Mouse (Mus musculus) natural killer cell, adult 2 months (primary cell): ENCODE measurements around the gene Gadd45g.

ENCODE experiments used
- DNase-seq, 2 experiments: peaks; one replicate each; pipeline ENCODE4 v3.0.0; 2022; ENCODE audit warnings: low spot score in 2 of 2

The Gadd45g gene

DNA sequence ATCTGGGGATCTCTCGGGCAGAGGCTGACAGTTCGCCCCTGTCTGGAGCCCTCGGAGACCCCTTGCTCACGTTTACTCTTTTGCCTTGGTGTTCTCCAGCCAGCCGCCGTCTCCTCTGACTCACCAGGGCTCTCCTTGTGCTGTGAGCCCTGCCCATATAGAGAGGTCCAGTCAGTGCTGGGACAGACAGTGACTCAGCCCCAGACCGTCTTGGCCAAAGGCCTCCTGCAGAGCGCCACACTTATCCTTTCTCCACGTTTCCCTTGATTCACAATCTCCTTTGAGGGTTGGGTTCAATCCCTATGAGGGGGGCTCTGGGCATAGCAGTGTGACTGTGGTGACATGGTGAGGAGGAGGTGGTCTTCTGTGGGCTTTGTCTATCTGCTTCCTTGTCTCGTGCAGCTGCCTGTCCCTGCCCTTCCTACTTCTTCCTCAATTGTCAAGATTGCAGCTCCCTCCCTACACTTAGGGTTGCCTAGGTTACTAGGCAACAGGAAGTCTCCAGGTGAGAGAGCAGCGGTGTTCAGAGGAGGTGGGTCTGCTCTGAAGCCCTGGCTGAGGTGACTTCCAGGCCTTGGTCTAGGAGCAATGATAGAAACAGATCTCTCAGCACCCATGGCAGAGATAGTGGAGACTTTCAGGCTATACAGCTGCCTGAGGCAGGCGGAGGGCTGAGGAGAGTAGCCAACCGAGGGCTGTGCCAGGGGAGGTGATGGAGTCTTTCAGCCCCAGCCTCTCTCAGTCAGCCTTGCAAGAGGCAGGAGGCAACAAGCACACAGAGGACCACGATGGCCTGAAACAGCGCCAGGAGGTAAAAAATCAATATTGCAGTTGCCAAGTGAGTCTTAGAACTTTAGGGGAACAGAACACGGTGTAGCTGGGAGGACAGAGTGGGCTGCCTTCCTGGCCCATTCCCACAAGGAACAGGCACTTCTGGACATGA, 7.1 kb downstream of the Gadd45g start:
- no peak for DNase-seq

- DNase-seq = no peak
Observed at GRCm38 (mm10) chr13:51855584-51855983, 9.1 kb downstream of the Gadd45g start.

GRCm38 (mm10) chr13:51857156-51857555, 10.7 kb downstream of the Gadd45g start:
- no peak for DNase-seq

DNA sequence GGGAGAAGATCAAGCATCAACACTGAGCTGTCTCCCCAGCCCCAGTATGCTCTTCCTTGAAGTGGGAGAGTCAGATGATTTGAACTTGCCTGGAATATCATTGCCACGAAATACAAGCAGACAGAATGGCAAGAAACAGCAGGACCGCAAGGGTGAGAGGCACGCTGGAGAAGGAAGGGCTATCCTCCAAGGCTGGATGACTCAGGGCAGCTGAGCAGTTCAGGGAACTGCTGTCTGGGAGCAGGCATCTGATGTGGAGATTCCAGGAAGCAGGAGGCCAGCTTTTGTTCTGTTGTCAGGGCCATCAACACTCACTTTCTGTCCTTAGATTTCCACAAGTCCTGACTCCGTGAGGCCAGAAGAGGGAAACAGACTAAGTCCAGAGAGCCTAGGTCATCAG, 12.0 kb downstream of the Gadd45g start:
- DNase-seq = no peak

- no peak for DNase-seq
Observed at GRCm38 (mm10) chr13:51859174-51859573, 12.7 kb downstream of the Gadd45g start.

DNA sequence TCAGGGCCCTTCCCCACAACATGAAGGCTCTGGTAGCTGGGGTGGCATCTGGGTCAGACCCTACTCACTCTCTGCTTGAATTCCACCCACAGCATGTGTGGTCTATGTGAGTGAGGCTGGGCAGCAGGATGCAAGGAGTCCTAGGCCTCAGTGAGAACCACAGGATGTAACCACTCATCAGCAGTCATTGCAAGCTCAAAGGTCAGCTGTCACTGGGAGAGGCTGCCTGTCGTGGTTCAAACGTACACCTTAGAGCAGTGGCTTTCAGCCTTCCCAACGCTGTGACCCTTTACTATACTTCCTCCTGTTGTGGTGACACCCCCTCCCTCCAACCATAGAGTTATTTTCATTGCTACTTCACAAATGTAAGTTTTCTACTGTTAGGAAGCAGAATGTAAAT, 13.3 kb downstream of the Gadd45g start:
- peak in 1 of 2 experiments; percentile 19 for DNase-seq

DNA sequence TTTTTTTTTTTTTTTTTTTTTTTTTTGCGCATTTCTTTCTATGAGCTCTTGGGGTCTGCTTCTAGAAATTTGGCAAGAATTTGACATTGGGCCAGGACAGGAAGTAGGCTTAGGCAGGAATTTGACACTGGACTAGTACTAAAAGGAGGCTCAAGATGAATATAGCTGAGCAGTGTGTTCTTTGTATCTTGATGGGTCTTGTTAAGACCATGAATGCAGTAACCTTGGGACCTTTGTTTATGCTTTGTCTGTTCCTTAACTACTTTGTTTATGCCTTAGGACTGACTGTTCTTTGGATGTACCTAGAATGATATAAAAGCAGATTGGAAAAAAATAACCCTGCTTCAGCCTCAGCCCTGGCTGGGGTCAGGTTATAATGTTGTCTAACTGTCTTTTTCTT, 16.3 kb downstream of the Gadd45g start:
- no peak for DNase-seq

GRCm38 (mm10) chr13:51866151-51866659, 19.7 kb downstream of the Gadd45g start:
- no peak for DNase-seq

- no peak for DNase-seq
Observed at GRCm38 (mm10) chr13:51868491-51869128, 22.1 kb downstream of the Gadd45g start.

- DNase-seq = no peak
Observed at GRCm38 (mm10) chr13:51869129-51869491, 22.6 kb downstream of the Gadd45g start.

- DNase-seq = no peak
Observed at GRCm38 (mm10) chr13:51871148-51871547, 24.7 kb downstream of the Gadd45g start.

GRCm38 (mm10) chr13:51872252-51872962, 25.9 kb downstream of the Gadd45g start:
- DNase-seq = no peak

DNA sequence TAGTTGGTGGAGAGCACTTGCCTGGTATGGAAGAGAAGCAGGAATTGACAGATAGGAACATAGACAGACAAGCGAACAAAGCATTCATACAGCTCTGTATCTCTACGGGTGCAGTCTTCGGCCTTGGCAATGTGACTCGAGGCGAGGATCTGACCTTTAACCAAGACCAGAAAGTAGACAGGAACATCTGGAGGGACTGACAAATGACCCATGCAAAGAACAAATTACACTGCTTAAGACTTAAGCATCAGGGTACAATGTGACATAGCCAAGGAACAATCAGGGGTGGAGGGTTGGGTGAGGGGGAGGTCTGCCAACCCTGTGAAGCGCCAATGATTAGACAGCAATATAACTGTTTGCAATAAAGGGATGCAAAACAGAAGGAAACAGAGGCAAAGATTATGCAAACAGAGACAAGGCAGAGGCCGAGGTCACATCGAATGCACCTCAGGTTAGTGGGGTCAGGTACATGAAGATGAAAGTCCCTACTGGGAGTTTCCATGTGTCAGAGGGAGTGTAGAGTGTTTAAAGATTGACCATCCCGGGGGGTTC, 26.6 kb downstream of the Gadd45g start:
- DNase-seq = no peak

DNA sequence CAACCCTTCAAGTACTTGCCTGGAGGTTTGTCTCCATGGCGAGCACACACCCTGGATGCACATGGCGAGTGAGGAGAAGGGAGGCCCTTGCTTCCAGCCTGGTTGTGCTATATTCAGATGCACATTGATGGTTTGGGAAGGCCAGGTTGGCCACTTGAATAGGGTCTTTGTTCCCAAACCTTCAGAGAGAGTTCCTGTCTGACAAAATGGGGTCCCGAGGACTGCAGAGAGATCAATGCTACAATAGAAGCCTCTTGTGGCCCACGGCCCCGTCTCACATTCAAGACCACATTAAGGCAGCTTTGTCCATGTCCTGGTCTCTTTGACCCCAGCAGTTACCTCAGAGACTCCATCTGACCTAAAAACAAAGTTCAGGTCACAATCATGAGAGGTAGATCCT, 27.3 kb downstream of the Gadd45g start:
- no peak for DNase-seq

DNA sequence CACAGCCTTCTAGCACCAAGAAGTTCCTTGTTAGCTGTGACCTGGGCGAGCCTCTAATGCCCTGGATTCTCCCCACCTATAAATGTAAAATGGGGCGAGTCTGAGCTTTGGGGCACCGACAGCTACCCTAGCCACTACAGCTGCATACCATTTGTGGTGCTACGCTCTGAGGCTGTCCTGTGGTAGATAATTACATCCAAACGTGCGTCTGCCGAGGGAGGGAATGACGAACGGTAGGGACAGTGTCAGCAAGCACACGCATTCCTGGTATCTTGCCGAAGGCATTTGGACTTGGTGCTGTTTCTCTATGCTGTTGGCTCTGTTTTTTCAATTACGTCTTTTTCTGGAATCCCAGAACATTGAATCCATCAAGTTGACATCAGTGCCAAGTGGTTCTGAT, 29.7 kb downstream of the Gadd45g start:
- no peak for DNase-seq

DNA sequence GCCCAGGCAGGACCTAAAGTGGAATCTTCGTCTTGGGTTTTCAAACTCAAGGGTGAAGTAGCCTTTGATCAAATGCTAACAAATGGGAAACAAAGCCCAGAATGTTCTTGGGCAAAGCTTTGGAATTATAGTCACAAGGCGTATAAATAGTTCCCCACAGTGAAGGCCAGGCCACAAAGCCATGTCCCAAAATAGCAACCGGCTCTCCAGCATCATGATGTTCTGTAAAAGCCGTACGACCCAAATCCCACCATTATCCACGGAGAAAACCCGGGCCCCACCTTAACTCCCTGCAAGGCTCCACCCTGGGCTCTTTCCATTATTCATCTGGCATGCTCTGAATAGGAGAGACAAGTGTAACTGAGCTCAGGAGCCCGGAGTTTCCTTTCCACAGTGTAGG, 32.3 kb downstream of the Gadd45g start:
- DNase-seq = no peak

DNA sequence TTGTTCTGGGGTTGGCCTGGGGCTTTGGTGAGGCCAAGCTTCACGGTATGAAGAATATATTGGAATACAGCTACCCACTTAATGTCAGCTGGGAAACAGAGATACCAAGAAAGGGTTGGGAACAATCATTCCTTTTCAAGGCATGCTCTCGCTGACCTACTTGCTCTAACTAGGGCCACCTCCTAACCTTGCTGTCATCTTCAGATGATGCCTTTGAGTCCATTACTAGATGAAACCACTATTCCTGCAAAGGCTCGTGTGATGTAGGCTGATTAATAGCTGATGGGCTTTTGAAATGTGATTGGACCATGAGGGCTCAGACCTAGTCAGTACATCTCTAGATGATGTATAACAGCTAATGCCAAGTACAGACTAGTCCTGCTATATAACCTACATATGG, 33.1 kb downstream of the Gadd45g start:
- no peak for DNase-seq

DNA sequence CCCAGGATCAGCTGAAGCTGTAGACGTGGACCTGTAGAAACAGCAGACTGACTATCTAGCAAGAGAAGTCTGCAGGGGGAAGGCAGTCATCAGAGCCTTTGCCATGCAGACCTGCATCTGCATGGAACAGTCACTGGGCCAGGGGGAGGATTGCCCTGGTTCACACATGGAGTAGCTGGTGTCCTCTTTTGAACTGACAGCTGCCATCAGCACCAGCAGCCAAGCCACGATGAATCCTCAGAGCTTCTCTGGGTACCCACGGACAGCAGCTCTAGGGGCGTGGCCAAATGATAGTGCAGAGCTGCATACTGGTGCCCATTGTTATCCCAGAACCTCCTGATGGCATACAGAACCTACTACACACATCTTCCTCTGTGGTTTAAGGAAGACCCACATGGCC, 33.5 kb downstream of the Gadd45g start:
- no peak for DNase-seq

DNA sequence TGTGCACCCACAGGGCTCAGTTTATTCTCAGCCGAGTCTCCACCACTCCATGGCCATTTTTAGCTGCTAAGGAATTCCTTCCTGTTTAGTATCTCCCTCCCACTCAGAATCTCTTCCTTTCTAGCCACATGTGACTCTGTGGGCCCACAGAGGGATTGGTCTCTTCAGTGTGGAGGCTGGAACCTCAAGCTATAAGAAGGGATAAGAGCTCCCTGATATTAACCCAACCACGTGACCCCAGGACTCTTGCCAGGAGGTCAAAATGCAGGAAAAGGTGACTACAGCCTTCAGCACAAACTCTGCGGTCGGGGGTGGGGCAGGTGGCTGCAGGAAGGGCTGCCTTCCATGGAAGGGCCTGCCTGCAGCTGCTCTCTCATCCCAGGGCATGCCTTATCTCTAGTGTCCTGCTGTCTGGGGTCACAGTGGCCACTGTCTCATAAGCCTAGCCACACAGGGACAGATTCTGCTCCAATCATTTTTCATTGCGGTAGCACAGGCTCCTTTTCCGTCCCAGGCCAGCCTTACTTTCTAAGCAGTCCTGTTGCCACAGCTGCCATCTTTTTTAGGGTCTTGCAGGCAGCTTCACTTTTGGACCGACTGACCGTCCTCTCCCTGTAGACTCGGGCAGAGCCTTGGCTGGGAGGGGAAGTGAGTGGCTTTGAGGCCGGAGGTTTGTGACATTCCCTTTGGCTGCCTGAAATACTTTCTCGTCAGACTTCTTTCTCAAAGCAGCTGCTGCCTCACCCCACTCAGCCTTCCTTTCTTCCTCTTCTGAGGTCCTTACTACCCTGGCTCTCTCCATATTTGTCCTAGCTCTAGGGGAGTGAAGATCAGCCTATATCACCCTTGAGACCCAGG, 35.0 kb downstream of the Gadd45g start:
- no peak for DNase-seq

DNA sequence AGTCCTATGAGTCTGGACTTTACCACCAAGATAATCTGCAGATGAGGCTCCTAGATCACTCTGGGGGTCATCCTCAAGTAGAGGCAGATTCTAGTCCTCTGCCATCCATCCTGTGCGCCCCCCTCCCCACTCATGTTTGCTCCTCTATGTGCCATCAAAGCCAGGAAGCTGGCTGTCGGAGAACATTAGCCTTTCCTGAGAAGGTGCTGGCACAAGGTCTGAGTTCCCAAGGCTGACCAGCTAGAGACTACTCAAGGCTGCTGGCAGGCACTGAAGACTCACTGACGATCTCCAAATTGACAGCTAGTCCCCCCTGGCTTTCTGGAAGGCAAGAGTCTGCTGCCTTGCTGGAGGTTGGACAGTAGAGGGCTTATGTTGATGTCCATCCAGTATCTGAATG, 35.7 kb downstream of the Gadd45g start:
- no peak for DNase-seq

GRCm38 (mm10) chr13:51884250-51884649, 37.8 kb downstream of the Gadd45g start:
- no peak for DNase-seq
